Mouse (Mus musculus): Measurements from ENCODE around the gene Klrd1. TPM values are rescaled to one million over a fixed set of nuclear protein-coding genes. Genes with fewer than 3 reads are reported as not detected.

Gene Klrd1
- total RNA-seq (2023), result 0.70 to 3.0 TPM (median 2.2 TPM) in 4 replicates

DNA sequence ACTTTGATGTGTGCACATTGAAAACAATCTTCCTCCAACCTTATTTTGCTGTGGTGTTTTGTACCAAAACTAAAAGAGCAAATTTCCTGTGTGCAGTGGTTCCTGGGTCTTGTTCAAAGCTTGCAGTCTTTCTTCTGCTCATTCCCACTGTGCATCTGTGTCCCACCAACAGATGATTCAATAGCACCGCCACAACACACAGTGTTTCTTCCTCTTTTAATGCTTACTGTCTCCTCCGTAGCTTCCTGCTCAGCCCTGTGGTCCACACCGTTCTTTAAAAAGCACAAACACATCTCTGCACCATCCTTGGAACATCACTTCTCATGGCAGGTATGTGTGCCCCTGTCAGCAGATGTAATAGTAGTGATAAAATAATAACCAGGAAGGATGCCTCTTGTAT lies at the start of gene Klrd1:
Gene Klrd1 (plus strand): TSS at position 275 of the 400 bp plus-strand sequence.

DNA sequence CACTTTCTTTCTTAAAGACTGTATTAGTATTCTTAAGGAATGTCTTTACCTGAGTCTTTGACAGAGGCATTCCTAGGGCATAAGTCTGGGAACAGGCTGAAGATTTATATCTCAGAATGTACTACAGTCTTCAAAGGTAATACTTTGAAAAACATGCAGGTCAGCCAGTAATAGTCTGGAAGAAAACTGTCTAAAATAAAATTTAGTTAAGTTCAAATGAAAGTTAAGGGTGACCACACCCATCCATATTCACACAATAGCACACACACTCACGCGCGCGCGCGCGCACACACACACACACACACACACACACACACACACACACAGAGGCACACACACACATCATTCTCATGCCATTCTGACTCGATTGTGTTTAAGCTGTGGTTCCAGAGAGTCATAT lies 14.0 kb upstream of the Klrd1 start, which contains the start of gene Klre1:
Gene Klre1 (plus strand): TSS at position 301 of the 400 bp plus-strand sequence.

DNA sequence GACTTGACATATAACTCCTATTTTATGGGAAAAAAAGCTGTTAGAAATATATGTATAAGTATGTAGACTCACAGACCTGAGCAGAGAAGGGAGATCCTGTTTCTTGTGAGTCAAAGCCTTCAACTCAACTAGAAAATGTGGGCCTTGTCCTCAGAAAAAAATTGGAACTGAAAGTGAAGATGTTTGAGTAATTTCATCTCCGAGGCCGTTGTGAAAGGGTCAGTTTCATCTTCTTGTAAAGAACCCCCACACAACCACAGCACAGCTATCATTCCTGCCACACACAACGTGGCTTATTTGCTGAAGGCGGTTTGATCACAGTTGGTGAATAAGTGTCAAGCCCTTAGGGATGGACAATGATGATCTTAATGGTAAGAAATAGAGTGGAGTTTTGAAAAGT lies 32.2 kb downstream of the Klrd1 start, which contains the start of gene Klrk1:
Gene Klrk1 (minus strand): TSS at position 130 of the 400 bp plus-strand sequence.

GRCm38 (mm10) chr6:129643237-129643636 lies 51.7 kb downstream of the Klrd1 start, which contains the start of gene Klrc3:
TSS of gene Klrc3 (minus strand) at chr6:129643337.

Other genes with a start within 250 kb of the Klrd1 start
- gene Clec12a, start 249.1 kb upstream of the Klrd1 start, total RNA-seq (2023), result 5.8 to 8.3 TPM (median 6.3 TPM) in 4 replicates
- not detected in 4 replicates for gene Clec12b, start 205.9 kb upstream of the Klrd1 start, total RNA-seq (2023)
- gene Clec1b, start 194.5 kb upstream of the Klrd1 start, total RNA-seq (2023), result 0.55 to 2.1 TPM (median 0.75 TPM) in 3 of 4 replicates, not detected in the other
- gene Clec9a, start 182.9 kb upstream of the Klrd1 start, total RNA-seq (2023), result 0.27 to 2.0 TPM (median 0.31 TPM) in 3 of 4 replicates, not detected in the other
- not detected in 4 replicates for gene Clec1a, start 139.8 kb upstream of the Klrd1 start, total RNA-seq (2023)
- not detected in 4 replicates for gene Olr1, start 84.6 kb upstream of the Klrd1 start, total RNA-seq (2023)
- gene Tmem52b, start 79.2 kb upstream of the Klrd1 start, total RNA-seq (2023), result not detected in 4 replicates
- 12.0 to 14.6 TPM (median 13.2 TPM) in 4 replicates for gene Gabarapl1, start 58.6 kb upstream of the Klrd1 start, total RNA-seq (2023)
- 0.86 to 2.4 TPM (median 1.0 TPM) in 4 replicates for gene Klre1, start 13.9 kb upstream of the Klrd1 start, total RNA-seq (2023)
- gene Klrk1, start 32.1 kb downstream of the Klrd1 start, total RNA-seq (2023), result 0.60 to 1.1 TPM (median 0.79 TPM) in 4 replicates
- gene Klrc3, start 51.6 kb downstream of the Klrd1 start, total RNA-seq (2023), result not detected in 4 replicates
- gene Klrc2, start 68.9 kb downstream of the Klrd1 start, total RNA-seq (2023), result 0.47 to 0.55 TPM in 2 of 4 replicates, not detected in the others
- gene Klrc1, start 87.2 kb downstream of the Klrd1 start, total RNA-seq (2023), result 1.4 to 2.0 TPM (median 1.6 TPM) in 4 replicates
- 0.75 to 0.94 TPM in 2 of 4 replicates, not detected in the others for gene Klri1, start 125.3 kb downstream of the Klrd1 start, total RNA-seq (2023)
- 0.33 to 1.0 TPM (median 0.51 TPM) in 3 of 4 replicates, not detected in the other for gene Klri2, start 148.7 kb downstream of the Klrd1 start, total RNA-seq (2023)
- not detected in 4 replicates for gene Gm156, start 192.5 kb downstream of the Klrd1 start, total RNA-seq (2023)

All from B cell, adult 62 days (primary cell).